Mouse (Mus musculus) thymus, adult 2 months (tissue): ENCODE data around the gene Cdyl2.

ENCODE experiments used
- CTCF ChIP-seq: fragments of 200-500 bp; IDR thresholded peaks from 2 replicates; pipeline ENCODE4 v1.5.1; 2012; ENCODE audit warnings: mild to moderate bottlenecking, control low read depth, low read length, moderate library complexity, borderline replicate concordance; ENCODE audit not compliant: control insufficient read depth, poor library complexity, insufficient read depth; ENCODE audit errors: extremely low read depth
- POLR2A ChIP-seq: fragments of 200-500 bp; IDR thresholded peaks from 2 replicates; pipeline ENCODE4 v1.6.1; 2012; ENCODE audit warnings: mild to moderate bottlenecking, low read length, control low read depth, moderate library complexity; ENCODE audit not compliant: control insufficient read depth, poor library complexity, insufficient read depth; ENCODE audit errors: extremely low read depth

DNA sequence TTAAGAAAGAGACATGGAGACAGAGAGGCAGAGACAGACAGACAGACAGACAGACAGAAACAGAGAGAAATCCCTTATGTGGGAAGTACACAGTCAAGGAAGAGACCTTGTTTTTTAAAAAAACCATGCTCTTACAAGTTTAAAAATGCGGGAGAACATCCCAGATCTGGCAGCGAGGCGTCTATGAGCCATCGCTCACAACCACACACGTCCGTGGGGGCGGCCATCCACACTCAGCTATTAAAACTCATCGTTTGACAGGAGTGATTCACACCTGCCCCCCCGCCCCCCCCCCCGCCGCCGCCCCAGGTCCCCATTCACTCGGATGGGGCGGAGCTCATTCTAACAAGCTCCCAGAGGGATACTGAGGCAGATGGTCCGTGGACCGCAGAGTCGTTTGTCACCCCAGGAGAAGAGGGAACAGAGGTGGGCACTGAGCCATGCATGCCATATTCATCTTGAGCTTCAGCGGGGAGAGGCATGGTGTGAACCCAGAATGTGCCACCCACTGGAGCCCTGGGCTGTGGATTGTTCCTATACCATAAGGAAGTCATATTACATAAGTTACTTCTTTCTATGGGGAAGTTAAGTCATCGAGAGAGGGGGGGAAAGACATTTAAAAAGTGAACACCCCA, 113.0 kb downstream of the Cdyl2 start:
- TF ChIP-seq CTCF: no peak
- TF ChIP-seq POLR2A: no peak
